Mouse (Mus musculus) mesoderm, embryonic 11.5 days (tissue): ENCODE measurements around the gene Scube1.
A peak's percentile ranks its signal among the peaks of the same experiment; 100 is the strongest.

Experiments used
- DNase-seq: peaks from one replicate; pipeline ENCODE4 v3.0.0-alpha.2; 2012; ENCODE audit warnings: low read depth, low spot score

Scube1 gene

GRCm38 (mm10) chr15:83566006-83566405, 158.8 kb downstream of the Scube1 start:
- DNase-seq: no peak

DNA sequence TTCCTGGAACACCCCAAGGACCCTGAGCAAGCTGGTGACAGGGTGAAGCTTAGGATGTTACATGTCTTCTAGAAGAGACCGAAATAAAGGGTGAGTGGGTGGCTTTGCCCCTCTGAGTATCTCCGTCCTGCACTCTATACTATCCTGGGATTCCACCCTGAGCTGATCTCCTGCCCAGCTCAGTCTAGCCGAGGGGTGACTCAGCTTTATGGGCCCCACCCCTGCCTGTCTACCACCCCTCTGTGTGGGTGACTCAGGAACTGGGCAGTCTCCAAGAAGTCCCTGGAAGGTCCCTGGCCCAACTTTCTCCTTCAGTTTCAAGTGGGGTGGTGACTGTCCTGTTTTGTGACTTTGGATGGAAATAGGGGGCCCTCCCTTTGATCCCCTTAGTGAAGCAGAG, 159.4 kb downstream of the Scube1 start:
- no peak for DNase-seq

DNA sequence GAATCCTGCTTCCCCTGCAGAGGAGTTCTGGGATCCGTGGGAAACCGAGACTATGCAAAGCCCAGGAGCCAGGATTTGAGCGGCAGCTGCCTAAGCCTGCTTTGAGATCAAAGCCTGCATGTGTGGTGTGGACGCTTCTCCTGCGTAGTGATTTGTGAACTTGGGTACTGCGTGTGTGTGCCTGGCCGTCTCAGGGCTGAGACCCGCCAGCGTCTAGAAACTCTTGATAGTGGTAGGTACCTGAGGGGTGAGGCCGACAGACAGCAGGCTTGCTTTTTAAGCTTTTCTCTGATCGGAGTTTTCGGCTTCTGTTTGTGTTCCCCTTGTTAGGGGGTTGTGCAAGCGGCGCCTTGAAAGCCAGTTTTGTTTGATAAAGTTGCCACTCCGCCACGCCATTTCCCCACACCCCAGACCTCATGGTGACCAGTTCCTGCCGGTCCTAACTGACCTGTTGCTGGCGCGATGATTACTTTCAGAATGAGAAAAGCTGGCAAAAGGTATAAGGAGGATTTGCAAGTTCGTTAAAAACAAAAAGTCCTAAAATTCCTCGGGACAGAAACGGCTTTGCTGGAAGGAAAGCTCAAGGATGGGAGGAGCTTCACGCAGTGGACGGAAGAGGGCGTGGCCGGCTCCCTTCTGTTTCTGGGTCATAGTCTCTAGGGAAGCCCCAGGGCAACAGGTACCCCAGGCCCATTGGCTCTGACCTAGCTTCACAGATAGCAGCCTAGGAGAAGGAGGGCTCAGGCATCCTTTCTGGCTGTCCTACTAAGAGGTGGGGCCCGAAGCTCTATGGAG, 160.8 kb downstream of the Scube1 start:
- peak; percentile 48 for DNase-seq

DNA sequence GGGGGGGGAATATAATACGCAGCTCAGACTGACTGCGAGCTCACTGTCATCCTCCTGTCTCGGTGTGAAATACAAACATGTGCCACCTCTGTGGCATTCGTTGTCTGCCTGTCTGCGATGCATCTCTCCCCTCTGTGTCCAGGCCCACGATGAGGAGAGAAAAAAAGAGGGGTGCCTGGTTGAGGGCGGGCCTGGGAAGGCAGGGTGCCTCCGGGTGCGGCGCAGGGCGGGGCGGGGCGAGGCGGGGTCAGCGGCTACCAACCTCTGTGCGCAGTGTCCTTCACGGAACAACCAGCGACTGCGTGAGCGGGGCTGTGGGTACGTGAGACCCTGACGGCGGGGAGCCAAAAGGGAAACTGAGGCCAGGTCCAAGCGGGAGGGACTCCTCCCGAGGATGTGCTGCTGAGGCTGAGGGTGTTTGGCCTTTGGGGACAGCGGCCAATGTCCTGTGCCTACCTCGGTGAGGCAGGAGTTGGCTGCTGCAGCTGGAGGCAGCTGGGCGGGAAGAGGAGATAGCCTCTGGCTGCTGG, 161.4 kb downstream of the Scube1 start, which contains the start of the genes Tspo and Mcat:
Tspo (plus strand) TSS at position 266 of the 530 bp plus-strand sequence.
Mcat (minus strand) TSS at position 461 of the 530 bp plus-strand sequence.
- DNase-seq: no peak

DNA sequence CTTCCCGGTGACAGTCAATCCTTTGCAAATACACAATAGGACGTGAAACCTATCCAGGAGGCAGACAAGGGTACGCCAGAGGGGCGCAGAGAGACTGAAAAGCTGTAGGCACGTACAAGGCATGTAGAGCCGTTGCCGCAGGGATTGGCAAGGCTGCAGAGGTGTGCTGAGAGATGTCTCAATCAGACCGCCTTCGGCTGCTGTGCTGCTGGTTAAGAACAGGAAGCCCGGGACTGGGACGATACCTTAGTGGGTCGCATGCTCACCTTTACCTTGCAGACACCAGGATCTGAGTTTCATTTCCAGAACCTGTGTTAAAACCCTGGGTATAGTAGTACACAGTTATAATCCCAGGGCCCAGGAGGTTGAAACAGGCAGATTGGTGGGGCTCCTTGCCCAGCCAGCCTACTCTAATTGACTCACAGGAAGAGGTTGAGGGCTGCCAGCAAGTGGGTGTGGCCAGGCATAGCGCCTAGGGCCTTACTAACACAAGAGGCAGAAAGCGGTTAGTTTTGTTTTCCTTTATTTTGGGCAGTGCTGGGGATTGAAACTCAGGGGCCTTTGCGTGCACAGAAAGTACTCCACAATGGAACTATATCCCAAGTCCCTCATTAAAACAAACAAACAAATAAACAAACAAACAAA, 162.1 kb downstream of the Scube1 start:
- no peak for DNase-seq

GRCm38 (mm10) chr15:83560941-83561477, 163.8 kb downstream of the Scube1 start:
- no peak for DNase-seq

DNA sequence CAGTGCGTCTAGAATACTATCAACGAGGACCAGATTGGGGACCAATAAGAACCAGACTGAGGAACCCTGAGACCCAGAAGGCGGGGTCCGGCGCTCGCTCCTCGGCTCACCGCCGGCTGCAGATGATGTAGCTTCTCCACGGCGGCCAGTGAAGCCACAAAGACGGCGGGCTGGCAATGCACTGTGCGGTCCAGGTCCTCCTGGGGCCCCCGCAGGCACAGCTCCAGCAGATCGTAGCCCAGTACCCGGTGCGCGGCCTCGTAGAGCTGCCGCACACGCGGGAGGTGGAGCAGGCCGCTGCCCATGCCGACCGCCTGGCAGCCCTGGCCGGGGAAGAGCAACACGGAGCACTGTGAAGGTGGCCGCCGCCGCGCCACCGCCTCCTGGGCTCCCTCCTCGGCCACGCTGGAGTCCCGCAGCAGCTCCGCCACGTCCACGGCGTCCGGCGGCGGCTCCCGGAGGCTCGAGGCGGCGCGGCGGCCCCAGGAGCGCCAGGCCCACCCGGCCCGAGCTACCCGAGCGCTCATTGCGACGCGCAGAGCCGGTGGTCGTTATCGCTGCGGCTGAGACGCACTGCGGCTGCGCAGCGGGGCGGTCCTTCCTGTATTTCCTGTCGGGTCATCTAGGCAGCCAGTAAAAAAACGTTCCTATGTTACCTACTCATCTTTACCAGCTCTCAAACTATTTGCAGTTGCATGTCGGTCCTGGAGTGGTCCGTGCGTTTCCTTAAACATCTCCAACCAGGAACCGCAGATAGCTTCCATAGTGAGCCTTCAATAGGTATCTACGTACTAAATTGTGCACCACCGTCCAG, 169.5 kb downstream of the Scube1 start:
- DNase-seq: peak; percentile 92
